25 mouse cellular contexts compared by ENCODE assay signal in genomic region chr7:109141054-109141453, GRCm38 (mm10). TPM values are rescaled to one million over a fixed set of nuclear protein-coding genes. Genes with fewer than 3 reads are reported as not detected.
DNase-seq lines count a peak whose midpoint lies in the region; ATAC-seq lines count a peak whose summit lies in the region.
"Had no signal": no experiment of that assay in that cellular context is flagged by ENCODE, and none has a peak within 500 bp of the region (broad histone marks: within the 10 kb centered on the region; RNA-seq: fewer than 3 reads in every experiment).

No protein-coding gene starts in this region.

- no peaks in the 10 kb centered on the region for H3K9me3 ChIP-seq in neural tube, embryonic 15.5 days (replicated peaks)
- H3K9me3 ChIP-seq in midbrain, embryonic 12.5 days: no peaks in the 10 kb centered on the region
- H3K9me3 ChIP-seq: embryonic facial prominence, embryonic 13.5 days; heart, embryonic 13.5 days; hindbrain, embryonic 10.5 days; limb, embryonic 12.5 days; liver, embryonic 15.5 days; stomach, embryonic 15.5 days had no signal

- DNase-seq in adrenal gland, adult 8-10 months: peak; percentile 70
- DNase-seq in adrenal gland, adult 18-20 months (ENCODE audit: low spot score in 2 of 2): no peak
- DNase-seq in neural tube, embryonic 10.5 days (ENCODE audit: extremely low spot score, low spot score): no peak
- DNase-seq in left cerebral cortex, postnatal 4 days: no peak
- DNase-seq in heart, postnatal 14 days: no peak
- DNase-seq: cerebellum, adult 18-20 months; cerebellum, postnatal 10 days; forebrain, postnatal 0 days; kidney, adult 8-10 months; kidney, postnatal 10 days; lung, embryonic 14.5 days; lung, postnatal 14 days; right cerebral cortex, postnatal 25 days had no signal

- 0 out of 2 replicates have a peak overlapping the region, but pooled peaks have one; percentile 3 for H3K27ac ChIP-seq in neural tube, embryonic 15.5 days (replicated peaks)
- H3K27ac ChIP-seq in midbrain, embryonic 12.5 days (replicated peaks): 0 out of 2 replicates have a peak overlapping the region, but pooled peaks have one; percentile 79
- H3K27ac ChIP-seq: embryonic facial prominence, embryonic 13.5 days; heart, embryonic 13.5 days; limb, embryonic 12.5 days; liver, embryonic 15.5 days; stomach, embryonic 15.5 days had no signal

- no peak overlapping the region for H3K4me3 ChIP-seq in neural tube, embryonic 15.5 days (replicated peaks)
- no peak overlapping the region for H3K4me3 ChIP-seq in midbrain, embryonic 12.5 days
- H3K4me3 ChIP-seq: embryonic facial prominence, embryonic 13.5 days; heart, embryonic 13.5 days; hindbrain, embryonic 10.5 days; limb, embryonic 12.5 days; liver, embryonic 15.5 days; stomach, embryonic 15.5 days had no signal

- H3K9ac ChIP-seq in neural tube, embryonic 15.5 days (replicated peaks): no peak overlapping the region
- no peak overlapping the region for H3K9ac ChIP-seq in midbrain, embryonic 12.5 days (replicated peaks)
- H3K9ac ChIP-seq: embryonic facial prominence, embryonic 13.5 days; heart, embryonic 13.5 days; limb, embryonic 12.5 days; liver, embryonic 15.5 days; lung, embryonic 14.5 days; stomach, embryonic 15.5 days had no signal

- H3K27me3 ChIP-seq in neural tube, embryonic 15.5 days (replicated peaks): peaks cover 53% of the 10 kb centered on the region
- H3K27me3 ChIP-seq in midbrain, embryonic 12.5 days: no peaks in the 10 kb centered on the region
- H3K27me3 ChIP-seq: limb, embryonic 12.5 days; liver, embryonic 15.5 days; stomach, embryonic 15.5 days had no signal

- H3K4me2 ChIP-seq in neural tube, embryonic 15.5 days: no peak overlapping the region
- no peak overlapping the region for H3K4me2 ChIP-seq in midbrain, embryonic 12.5 days (replicated peaks)
- H3K4me2 ChIP-seq: embryonic facial prominence, embryonic 13.5 days; heart, embryonic 13.5 days; limb, embryonic 12.5 days; liver, embryonic 15.5 days; lung, embryonic 14.5 days; stomach, embryonic 15.5 days had no signal

- ATAC-seq in neural tube, embryonic 15.5 days (ENCODE audit: low FRiP score): no peak
- no peak for ATAC-seq in midbrain, embryonic 12.5 days (ENCODE audit: low FRiP score, low read depth)
- ATAC-seq: activated CD4-positive, CD25-positive, alpha-beta regulatory T cell, adult 4 months; CD4-positive, CD25-positive, alpha-beta regulatory T cell, adult 4 months; forebrain, postnatal 0 days; intestine, embryonic 16.5 days had no signal

- no peaks in the 10 kb centered on the region for H3K36me3 ChIP-seq in neural tube, embryonic 15.5 days
- peaks cover 36% of the 10 kb centered on the region for H3K36me3 ChIP-seq in midbrain, embryonic 12.5 days
- H3K36me3 ChIP-seq: embryonic facial prominence, embryonic 13.5 days; heart, embryonic 13.5 days; limb, embryonic 12.5 days; liver, embryonic 15.5 days; stomach, embryonic 15.5 days had no signal

- WGBS in neural tube, embryonic 15.5 days: 68% methylated on average over 2 of the region's 2 CpGs
- 72% methylated on average over 2 of the region's 2 CpGs for WGBS in midbrain, embryonic 12.5 days

- intact Hi-C loops in left cerebral cortex, postnatal 4 days (cut with DNase I): no loop called here
- intact Hi-C loops in heart, postnatal 14 days (cut with DNase I): loop anchor here (2.0 kb wide), 1 partner anchor 284 kb away; no protein-coding TSS in a partner anchor

- H3K4me1 ChIP-seq in neural tube, embryonic 15.5 days: peaks cover 22% of the 10 kb centered on the region
- peaks cover 55% of the 10 kb centered on the region for H3K4me1 ChIP-seq in midbrain, embryonic 12.5 days
- H3K4me1 ChIP-seq: heart, embryonic 13.5 days; stomach, embryonic 15.5 days had no signal

RNA-seq across cellular contexts. Expression of gene Lmo1, which starts 34.0 kb away (rescaled TPM):
- total RNA-seq in adrenal gland, adult 8-10 months (2022): 1 to 10 TPM; 4.8 to 8.5 (median 6.3) TPM
- total RNA-seq in adrenal gland, adult 18-20 months (2021): 1 to 10 TPM; 2.8 to 7.6 TPM
- 26.9 and 37.1 TPM in 2 replicates for polyA plus RNA-seq in neural tube, embryonic 15.5 days (2015; fragmentation: Nextera tagmentation; extraction: Ambion mirVana)
- 149 and 177 TPM in 2 replicates for polyA plus RNA-seq in midbrain, embryonic 12.5 days (2016; fragmentation: Nextera tagmentation; extraction: Ambion mirVana)
- 10 to 100 TPM; 46.0 to 48.5 TPM for total RNA-seq in left cerebral cortex, postnatal 4 days (2021)
- total RNA-seq in heart, postnatal 14 days (2021): 1 to 10 TPM; 1.8 to 2.6 TPM
- total RNA-seq: liver, adult 2 months had no signal
- polyA plus RNA-seq: activated CD4-positive, CD25-positive, alpha-beta regulatory T cell, adult 4 months; CD4-positive, CD25-positive, alpha-beta regulatory T cell, adult 4 months; liver, adult 2 months had no signal

RNA-seq across cellular contexts. Expression of gene Ric3, which starts 57.9 kb away (rescaled TPM):
- total RNA-seq in adrenal gland, adult 8-10 months (2022): 10 to 100 TPM; 70.1 to 94.0 (median 82.6) TPM
- total RNA-seq in adrenal gland, adult 18-20 months (2021): 10 to 100 TPM; 52.7 to 56.1 TPM
- polyA plus RNA-seq in neural tube, embryonic 15.5 days (2015; fragmentation: Nextera tagmentation; extraction: Ambion mirVana): 27.9 and 35.2 TPM in 2 replicates
- 29.5 and 30.4 TPM in 2 replicates for polyA plus RNA-seq in midbrain, embryonic 12.5 days (2016; fragmentation: Nextera tagmentation; extraction: Ambion mirVana)
- total RNA-seq in left cerebral cortex, postnatal 4 days (2021): 10 to 100 TPM; 37.8 to 39.4 TPM
- under 1 TPM; 0.55 to 0.95 TPM for total RNA-seq in heart, postnatal 14 days (2021)

Comparison
In these comparisons a context has a peak if more than half of its experiments do, and no peak if none do; other contexts are left out.
1. RNA of gene Lmo1, which starts 34.0 kb away (total RNA-seq): 46.0 to 48.5 TPM in left cerebral cortex, postnatal 4 days; 2.8 to 7.6 TPM in adrenal gland, adult 18-20 months, 4.8 to 8.5 TPM in adrenal gland, adult 8-10 months and 1.8 to 2.6 TPM in heart, postnatal 14 days; every median in the first group is over 4 times any median in the second.
2. RNA of gene Ric3, which starts 57.9 kb away (total RNA-seq): 70.1 to 94.0 TPM in adrenal gland, adult 8-10 months, 52.7 to 56.1 TPM in adrenal gland, adult 18-20 months and 37.8 to 39.4 TPM in left cerebral cortex, postnatal 4 days; 0.55 to 0.95 TPM in heart, postnatal 14 days; every median in the first group is over 10 times any median in the second.